Mouse (Mus musculus) kidney, embryonic 14.5 days (tissue): ENCODE measurements around the gene Vmn1r74. TPM values are rescaled to one million over a fixed set of nuclear protein-coding genes. Genes with fewer than 3 reads are reported as not detected.
"Not testable (repeated sequence)": the region's sequence is repeated elsewhere in the genome, so short reads cannot be mapped to it uniquely, and the experiment has no call there.

Experiments used
- ATAC-seq: fragments of 200-750 bp; cut with Nextera tagmentation; 2 replicates; pipeline ENCODE4 v1.8.0; 2017; ENCODE audit warnings: moderate number of reproducible peaks, mild to moderate bottlenecking, moderate TSS enrichment, moderate library complexity; ENCODE audit not compliant: low FRiP score, low TSS enrichment
- H3K27ac ChIP-seq: fragments of 300-500 bp; sonication (generic); 2 replicates; pipeline ENCODE4 v1.5.1; 2014; ENCODE audit warnings: low read depth, mild to moderate bottlenecking, low read length, moderate library complexity, mixed read lengths
- H3K27me3 ChIP-seq: fragments of 300-500 bp; sonication (generic); 2 replicates; pipeline ENCODE4 v1.6.1; 2014; ENCODE audit warnings: mild to moderate bottlenecking, low read length; ENCODE audit not compliant: control insufficient read depth, insufficient read depth
- H3K36me3 ChIP-seq: fragments of 300-500 bp; sonication (generic); 2 replicates; pipeline ENCODE4 v1.6.1; 2014; ENCODE audit warnings: low read length, mixed read lengths; ENCODE audit not compliant: control insufficient read depth, insufficient read depth
- H3K4me1 ChIP-seq: fragments of 300-500 bp; sonication (generic); 2 replicates; pipeline ENCODE4 v1.6.1; 2014; ENCODE audit warnings: low read length, mixed read lengths; ENCODE audit not compliant: control insufficient read depth, insufficient read depth
- H3K4me2 ChIP-seq: fragments of 300-500 bp; sonication (generic); replicated peaks from 2 replicates; pipeline ENCODE4 v1.6.1; 2014; ENCODE audit warnings: low read depth, mild to moderate bottlenecking, low read length
- H3K4me3 ChIP-seq: fragments of 300-500 bp; sonication (generic); 2 replicates; pipeline ENCODE4 v1.5.1; 2014; ENCODE audit warnings: mild to moderate bottlenecking, low read length
- H3K9ac ChIP-seq: fragments of 300-500 bp; sonication (generic); 2 replicates; pipeline ENCODE4 v1.6.1; 2014; ENCODE audit warnings: low read depth, mild to moderate bottlenecking, low read length, moderate library complexity
- H3K9me3 ChIP-seq: fragments of 300-500 bp; sonication (generic); 2 replicates; pipeline ENCODE4 v1.6.1; 2016; ENCODE audit warnings: low read length; ENCODE audit not compliant: control insufficient read depth
- WGBS: fragments of 180-500 bp; shearing (Covaris S2); extraction: QIAGEN DNeasy Blood & Tissue Kit; methylation state at CpG from one replicate; pipeline ENCODE4 v1.1.7; 2014; 5-methylcytosine and 5-hydroxymethylcytosine counted together
- polyA plus RNA-seq: library from polyadenylated mRNA; unstranded; fragments of >200 nt; fragmentation: Nextera tagmentation; extraction: Ambion mirVana; gene quantifications from 2 replicates; pipeline ENCODE4 v1.2.1, GENCODE M21; 2014

The Vmn1r74 gene
- not detected in 2 replicates for polyA plus RNA-seq

DNA sequence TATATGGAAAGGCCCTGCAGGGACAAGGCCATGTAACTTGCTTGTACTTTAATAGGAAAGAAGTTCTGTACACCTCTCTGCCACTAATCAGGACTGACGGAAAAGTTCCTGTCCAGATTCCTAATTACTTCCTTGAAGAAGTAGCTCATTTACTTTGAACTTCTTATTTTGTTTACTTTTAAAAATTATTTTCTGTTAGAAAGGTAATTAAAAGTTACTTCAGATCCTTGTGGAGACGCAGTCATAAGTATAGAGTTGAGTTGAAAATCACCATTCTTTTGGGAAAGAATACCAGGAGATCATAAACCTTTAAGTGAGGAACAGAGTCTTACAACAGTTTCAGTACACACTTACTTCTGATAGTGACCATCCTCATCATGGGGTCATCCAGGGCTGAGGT lies at the start of gene Vmn1r74:
Gene Vmn1r74 (plus strand): TSS at position 301 of the 400 bp plus-strand sequence.
- H3K4me2 ChIP-seq = no peak within 1 kb of the TSS
- no peak for ATAC-seq
- no peaks in the 10 kb centered on the region for H3K4me1 ChIP-seq
- no peaks in the 10 kb centered on the region for H3K27me3 ChIP-seq
- H3K27ac ChIP-seq = no peak within 1 kb of the TSS
- 86% methylated on average over 2 of the region's 2 CpGs for WGBS
- H3K9me3 ChIP-seq = no peaks in the 10 kb centered on the region; the same call in 1 of the 2 replicates
- H3K4me3 ChIP-seq = no peak within 1 kb of the TSS
- no peak within 1 kb of the TSS for H3K9ac ChIP-seq
- no peaks in the 10 kb centered on the region for H3K36me3 ChIP-seq

DNA sequence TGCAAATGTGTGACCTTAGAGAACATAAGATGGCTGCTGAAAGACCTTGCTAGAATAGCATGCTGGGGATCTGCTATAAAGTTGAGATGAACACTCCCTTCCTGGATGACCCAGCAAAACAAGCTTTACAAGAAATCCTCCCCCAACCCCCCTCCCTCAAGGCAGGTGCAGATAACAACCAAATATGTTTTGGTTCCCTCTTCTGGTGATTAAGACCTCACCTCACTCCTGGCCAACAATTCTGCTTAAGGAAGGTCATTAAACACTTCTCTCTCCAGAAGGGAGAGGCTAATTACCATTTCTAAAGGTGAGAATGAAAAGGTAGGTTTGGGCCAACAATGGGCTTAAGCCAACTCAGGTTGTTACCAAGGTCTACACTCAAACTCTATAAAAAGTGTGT lies 20.0 kb upstream of the Vmn1r74 start:
- H3K9me3 ChIP-seq = peaks cover 14% of the 10 kb centered on the region; the same call in 1 of the 2 replicates
- H3K36me3 ChIP-seq = no peaks in the 10 kb centered on the region
- H3K4me2 ChIP-seq = no peak overlapping the region
- no peak for ATAC-seq
- no peak overlapping the region for H3K4me3 ChIP-seq
- no peaks in the 10 kb centered on the region for H3K4me1 ChIP-seq
- H3K27ac ChIP-seq = no peak overlapping the region
- no peaks in the 10 kb centered on the region for H3K27me3 ChIP-seq
- no peak overlapping the region for H3K9ac ChIP-seq

DNA sequence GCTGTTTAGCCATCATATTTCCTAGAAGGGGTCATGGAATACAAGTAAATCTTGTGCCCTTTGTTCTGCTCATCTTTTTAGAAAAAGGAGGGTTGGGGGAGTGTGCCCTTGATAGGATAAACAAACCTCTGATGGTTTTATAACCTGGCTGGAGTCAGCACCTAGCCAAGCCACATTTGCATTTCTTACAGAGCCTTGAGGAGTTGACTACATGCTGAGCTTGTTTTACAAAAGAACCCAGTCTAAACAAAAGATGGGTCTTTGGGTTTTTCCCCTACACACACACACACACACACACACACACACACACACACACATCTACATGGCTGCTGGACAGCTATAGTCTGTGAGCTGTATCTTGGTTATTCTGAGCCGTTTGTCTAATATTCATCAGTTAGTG lies 11.6 kb upstream of the Vmn1r74 start:
- Histone ChIP-seq H3K36me3 (no peaks in the 10 kb centered on the region), H3K4me2 (no peak overlapping the region), H3K27me3 (no peaks in the 10 kb centered on the region), H3K4me1 (no peaks in the 10 kb centered on the region), H3K27ac (no peak overlapping the region), H3K9ac (no peak overlapping the region), H3K4me3 (no peak overlapping the region), H3K9me3 (peaks cover 15% of the 10 kb centered on the region)
- no peak for ATAC-seq
- WGBS = 83% methylated on average over 1 of the region's 1 CpGs

GRCm38 (mm10) chr7:11823246-11823645 lies 10.5 kb upstream of the Vmn1r74 start:
- not testable (repeated sequence) for H3K9ac ChIP-seq, H3K36me3 ChIP-seq, H3K27me3 ChIP-seq, H3K27ac ChIP-seq, H3K4me2 ChIP-seq, ATAC-seq, H3K4me3 ChIP-seq, H3K4me1 ChIP-seq
- H3K9me3 ChIP-seq = peaks cover 15% of the 10 kb centered on the region
- 93% methylated on average over 9 of the region's 9 CpGs for WGBS

- Histone ChIP-seq H3K9me3 (peaks cover 11% of the 10 kb centered on the region; the same call in 1 of the 2 replicates), H3K4me3 (no peak within 1 kb of the TSS), H3K9ac (no peak within 1 kb of the TSS), H3K4me1 (no peaks in the 10 kb centered on the region), H3K4me2 (no peak within 1 kb of the TSS), H3K27me3 (no peaks in the 10 kb centered on the region), H3K36me3 (no peaks in the 10 kb centered on the region), H3K27ac (no peak within 1 kb of the TSS)
- ATAC-seq = no peak
Measured at GRCm38 (mm10) chr7:11874330-11874729, 40.5 kb downstream of the Vmn1r74 start, which contains the start of gene Vmn1r75. Gene Vmn1r75 (plus strand): TSS chr7:11874630.

Other genes with a start within 250 kb of the Vmn1r74 start
- not detected in 2 replicates for gene Zscan4-ps3, start 224.7 kb upstream of the Vmn1r74 start, polyA plus RNA-seq
- not detected in 2 replicates for gene Vmn1r72, start 153.8 kb upstream of the Vmn1r74 start, polyA plus RNA-seq
- gene Vmn1r73, start 103.7 kb upstream of the Vmn1r74 start, polyA plus RNA-seq = not detected in 2 replicates
- gene Vmn1r75, start 40.6 kb downstream of the Vmn1r74 start, polyA plus RNA-seq = not detected in 2 replicates
- gene Vmn1r76, start 104.2 kb downstream of the Vmn1r74 start, polyA plus RNA-seq = not detected in 2 replicates
- not detected in 2 replicates for gene Vmn1r77, start 202.8 kb downstream of the Vmn1r74 start, polyA plus RNA-seq